Mouse (Mus musculus): ENCODE measurements around the gene Smg8. TPM values are rescaled to one million over a fixed set of nuclear protein-coding genes. Genes with fewer than 3 reads are reported as not detected.
A peak's percentile ranks its signal among the peaks of the same experiment; 100 is the strongest.

The Smg8 gene
- polyA plus RNA-seq, 1 experiment from 2014 or later, result 31.1 TPM

DNA sequence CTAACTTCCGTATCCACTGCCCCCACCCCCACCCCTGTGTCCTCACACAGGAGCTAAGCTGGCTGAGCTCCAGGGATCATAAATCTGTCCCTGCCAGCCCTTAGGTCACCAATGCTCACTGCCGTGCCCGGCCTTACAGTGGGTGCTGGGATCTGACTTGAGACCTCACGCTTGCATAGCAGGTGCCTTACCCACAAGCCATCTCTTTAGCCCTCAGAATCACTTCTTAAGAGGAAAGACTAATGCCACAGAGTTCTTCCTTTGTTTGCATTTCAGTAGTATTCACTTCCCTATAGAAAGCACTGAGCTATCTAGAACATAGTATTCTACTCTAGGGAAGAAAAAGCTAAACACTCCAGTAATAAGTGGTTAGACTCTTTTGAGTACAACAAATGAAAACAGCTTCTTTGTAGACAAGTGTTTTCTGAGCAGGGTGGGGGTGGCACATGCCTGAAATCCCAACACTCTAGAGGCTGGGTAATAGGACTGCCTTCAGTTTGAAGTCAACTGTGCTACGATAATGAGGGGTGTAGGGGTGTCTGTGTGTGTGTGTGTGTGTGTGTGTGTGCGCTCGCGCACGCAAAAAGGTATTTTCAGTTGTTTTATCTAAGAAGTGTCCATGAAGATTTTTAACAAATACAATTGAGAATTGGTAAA lies 47.1 kb downstream of the Smg8 start:
- Histone ChIP-seq H3K4me1 (replicated peaks) (no peaks in the 10 kb centered on the region), H3K4me3 (replicated peaks) (no peak overlapping the region), H3K4me2 (no peak overlapping the region), H3K36me3 (peaks cover 66% of the 10 kb centered on the region), H3K9me3 (no peaks in the 10 kb centered on the region), H3K27ac (no peak overlapping the region), H3K27me3 (no peaks in the 10 kb centered on the region), H3K9ac (replicated peaks) (no peak overlapping the region)
- WGBS, result 82% methylated on average over 9 of the region's 9 CpGs
- ATAC-seq (ENCODE audit: insufficient number of reproducible peaks, insufficient read depth, low FRiP score, low TSS enrichment, low read depth), result no peak

DNA sequence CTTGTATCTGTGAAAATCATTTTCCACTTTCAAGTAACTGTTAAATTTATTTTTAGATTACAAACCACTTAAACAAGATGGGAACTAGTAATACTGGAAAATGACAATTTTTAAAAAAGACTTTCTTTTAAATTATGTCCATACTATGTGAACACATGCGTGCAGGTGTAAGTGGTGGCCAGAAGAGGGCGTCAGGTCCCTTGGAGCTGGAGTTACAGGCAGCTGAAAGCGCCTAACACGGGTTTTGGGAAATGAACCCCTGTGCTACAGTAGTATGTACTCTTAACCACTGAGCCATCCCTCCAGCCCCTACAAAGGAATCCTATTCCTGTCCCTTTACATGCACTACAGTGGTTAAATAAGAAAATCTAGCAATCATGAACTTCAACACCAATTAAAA lies 50.4 kb downstream of the Smg8 start:
- no peak for ATAC-seq (ENCODE audit: insufficient number of reproducible peaks, insufficient read depth, low FRiP score, low TSS enrichment, low read depth)
- WGBS, result 67% methylated on average over 4 of the region's 4 CpGs

DNA sequence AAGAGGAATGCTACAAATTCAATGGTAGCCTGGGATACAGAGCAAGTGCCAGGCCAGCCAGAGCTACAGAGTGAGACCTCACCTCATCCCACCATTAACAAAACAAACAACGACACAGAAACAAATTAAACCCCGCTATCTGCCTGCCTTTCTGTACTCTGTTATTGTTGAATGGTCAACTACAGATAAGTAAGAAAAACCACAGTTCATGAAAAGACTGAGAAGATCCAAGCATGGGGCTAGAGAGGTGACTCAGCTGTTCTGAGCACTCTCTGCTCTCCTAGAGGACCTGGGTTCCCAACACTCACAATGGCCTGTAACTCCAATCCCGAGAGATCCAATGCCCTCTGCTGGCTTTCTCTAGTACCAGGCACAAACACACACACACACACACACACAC lies 58.4 kb downstream of the Smg8 start:
- ATAC-seq (ENCODE audit: insufficient number of reproducible peaks, insufficient read depth, low FRiP score, low TSS enrichment, low read depth), result no peak
- Histone ChIP-seq H3K4me1 (replicated peaks) (no peaks in the 10 kb centered on the region), H3K27ac (no peak overlapping the region), H3K9ac (replicated peaks) (no peak overlapping the region), H3K9me3 (no peaks in the 10 kb centered on the region), H3K4me3 (replicated peaks) (no peak overlapping the region), H3K36me3 (peaks cover 3% of the 10 kb centered on the region), H3K4me2 (no peak overlapping the region), H3K27me3 (no peaks in the 10 kb centered on the region)
- 93% methylated on average over 3 of the region's 3 CpGs for WGBS

More for the DNA sequence above, 50.4 kb downstream of the Smg8 start:
- Histone ChIP-seq H3K4me3 (replicated peaks) (no peak overlapping the region), H3K36me3 (peaks cover 48% of the 10 kb centered on the region), H3K9me3 (no peaks in the 10 kb centered on the region), H3K4me2 (no peak overlapping the region), H3K9ac (replicated peaks) (no peak overlapping the region), H3K27me3 (no peaks in the 10 kb centered on the region), H3K27ac (no peak overlapping the region), H3K4me1 (replicated peaks) (no peaks in the 10 kb centered on the region)

MicroRNAs within 50 kb of the gene (microRNA counts, 519-probe panel; counts per million panel counts)
- microRNA mmu-miR-301a, result 7,925 counts per million, percentile 89 among the panel's probes with 10 or more counts

Small RNA genes within 50 kb of the gene (microRNA-seq; reads per million reads assigned to microRNA genes)
- gene Mir301, result 1,903 reads per million, percentile 81 among the genes with 10 or more reads in this experiment

Other genes with a start within 250 kb of the Smg8 start
- 9.8 and 10.5 TPM in 2 replicates for gene Ypel2, start 93.1 kb downstream of the Smg8 start, polyA plus RNA-seq (2016; fragmentation: Nextera tagmentation; extraction: Ambion mirVana)
- gene Gdpd1, start 12.7 kb downstream of the Smg8 start, polyA plus RNA-seq (2016; fragmentation: Nextera tagmentation; extraction: Ambion mirVana), result 28.4 and 30.6 TPM in 2 replicates
- gene Prr11, start 21.9 kb upstream of the Smg8 start, polyA plus RNA-seq (2016; fragmentation: Nextera tagmentation; extraction: Ambion mirVana), result 7.4 and 9.4 TPM in 2 replicates
- gene Ska2, start 22.5 kb upstream of the Smg8 start, polyA plus RNA-seq (2016; fragmentation: Nextera tagmentation; extraction: Ambion mirVana), result 101 and 103 TPM in 2 replicates
- gene Trim37, start 40.3 kb upstream of the Smg8 start, polyA plus RNA-seq (2016; fragmentation: Nextera tagmentation; extraction: Ambion mirVana), result 33.2 and 35.1 TPM in 2 replicates

Measured in limb, embryonic 12.5 days (tissue).